Mouse (Mus musculus): ENCODE data around the gene Fam229b. TPM values are rescaled to one million over a fixed set of nuclear protein-coding genes. Genes with fewer than 3 reads are reported as not detected.

Fam229b gene
- polyA plus RNA-seq, 1 experiment from 2014 or later, result 15.3 TPM

DNA sequence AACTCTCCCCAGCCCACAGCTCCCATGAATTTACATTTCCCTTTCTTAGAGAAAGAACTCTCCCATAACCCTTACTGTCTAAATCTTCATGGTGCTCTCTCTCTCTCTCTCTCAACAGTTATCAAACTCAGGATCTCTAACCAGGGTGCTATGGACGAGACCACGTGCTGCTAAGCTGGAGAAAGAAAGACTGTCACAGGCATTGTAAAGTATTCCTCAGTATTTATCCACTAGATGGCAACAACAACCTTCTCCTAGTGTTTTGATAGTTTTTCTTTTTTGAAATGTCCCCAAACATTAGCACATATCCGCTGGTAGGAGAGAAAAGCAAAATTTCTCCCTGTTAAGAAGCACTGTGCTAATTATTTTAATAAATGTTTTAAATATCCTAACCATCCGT, 12.3 kb downstream of the Fam229b start:
- no peaks in the 10 kb centered on the region for H3K9me3 ChIP-seq (replicated peaks)
- H3K27ac ChIP-seq (replicated peaks), result no peak overlapping the region
- 29% methylated on average over 4 of the region's 4 CpGs for WGBS
- H3K4me3 ChIP-seq (replicated peaks), result no peak overlapping the region
- no peaks in the 10 kb centered on the region for H3K4me1 ChIP-seq
- H3K36me3 ChIP-seq, result no peaks in the 10 kb centered on the region
- no peaks in the 10 kb centered on the region for H3K27me3 ChIP-seq
- no peak overlapping the region for H3K4me2 ChIP-seq (replicated peaks)
- ATAC-seq (ENCODE audit: insufficient number of reproducible peaks, low FRiP score, low TSS enrichment, low read depth), result no peak
- H3K9ac ChIP-seq, result no peak overlapping the region

- no peak for ATAC-seq (ENCODE audit: insufficient number of reproducible peaks, low FRiP score, low TSS enrichment, low read depth)
- peaks cover 49% of the 10 kb centered on the region for H3K36me3 ChIP-seq
These were observed 24.2 kb downstream of the Fam229b start for GRCm38 (mm10) chr10:39109489-39109874.

GRCm38 (mm10) chr10:39108837-39109488, 24.8 kb downstream of the Fam229b start:
- Histone ChIP-seq H3K27ac (replicated peaks) (no peak overlapping the region), H3K4me1 (no peaks in the 10 kb centered on the region), H3K4me3 (replicated peaks) (no peak overlapping the region), H3K9me3 (replicated peaks) (no peaks in the 10 kb centered on the region), H3K9ac (no peak overlapping the region), H3K27me3 (no peaks in the 10 kb centered on the region), H3K4me2 (replicated peaks) (no peak overlapping the region), H3K36me3 (peaks cover 49% of the 10 kb centered on the region)
- WGBS, result 70% methylated on average over 10 of the region's 10 CpGs
- ATAC-seq (ENCODE audit: insufficient number of reproducible peaks, low FRiP score, low TSS enrichment, low read depth), result no peak

More at GRCm38 (mm10) chr10:39109489-39109874, 24.2 kb downstream of the Fam229b start:
- 64% methylated on average over 4 of the region's 4 CpGs for WGBS
- no peak overlapping the region for H3K27ac ChIP-seq (replicated peaks)
- no peak overlapping the region for H3K9ac ChIP-seq
- H3K4me1 ChIP-seq, result no peaks in the 10 kb centered on the region
- H3K27me3 ChIP-seq, result no peaks in the 10 kb centered on the region
- H3K4me2 ChIP-seq (replicated peaks), result no peak overlapping the region
- no peaks in the 10 kb centered on the region for H3K9me3 ChIP-seq (replicated peaks)
- H3K4me3 ChIP-seq (replicated peaks), result no peak overlapping the region

DNA sequence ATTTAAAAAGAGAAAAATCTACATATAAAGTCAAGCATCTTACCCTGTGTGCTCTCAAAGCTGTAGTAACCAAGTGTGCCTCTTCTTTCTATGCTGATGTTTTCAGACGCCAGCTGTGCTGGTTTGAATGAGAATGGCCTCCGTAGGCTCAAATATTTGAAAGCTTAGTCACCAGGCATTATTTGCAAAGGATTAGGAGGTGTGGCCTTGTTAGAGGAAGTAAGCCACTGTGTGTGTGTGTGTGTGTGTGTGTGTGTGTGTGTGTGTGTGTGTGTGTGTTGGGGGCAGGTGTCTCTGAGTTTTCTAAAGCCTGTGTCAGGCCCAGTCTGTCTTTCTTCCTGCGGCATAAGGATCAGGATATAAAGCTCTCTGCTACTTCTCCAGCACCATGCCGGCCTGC, 26.8 kb downstream of the Fam229b start:
- 50% methylated on average over 4 of the region's 4 CpGs for WGBS
- Histone ChIP-seq H3K9me3 (replicated peaks) (no peaks in the 10 kb centered on the region), H3K4me1 (no peaks in the 10 kb centered on the region), H3K4me3 (replicated peaks) (no peak overlapping the region), H3K36me3 (peaks cover 59% of the 10 kb centered on the region), H3K27ac (replicated peaks) (no peak overlapping the region), H3K9ac (no peak overlapping the region), H3K4me2 (replicated peaks) (no peak overlapping the region), H3K27me3 (no peaks in the 10 kb centered on the region)
- no peak for ATAC-seq (ENCODE audit: insufficient number of reproducible peaks, low FRiP score, low TSS enrichment, low read depth)

DNA sequence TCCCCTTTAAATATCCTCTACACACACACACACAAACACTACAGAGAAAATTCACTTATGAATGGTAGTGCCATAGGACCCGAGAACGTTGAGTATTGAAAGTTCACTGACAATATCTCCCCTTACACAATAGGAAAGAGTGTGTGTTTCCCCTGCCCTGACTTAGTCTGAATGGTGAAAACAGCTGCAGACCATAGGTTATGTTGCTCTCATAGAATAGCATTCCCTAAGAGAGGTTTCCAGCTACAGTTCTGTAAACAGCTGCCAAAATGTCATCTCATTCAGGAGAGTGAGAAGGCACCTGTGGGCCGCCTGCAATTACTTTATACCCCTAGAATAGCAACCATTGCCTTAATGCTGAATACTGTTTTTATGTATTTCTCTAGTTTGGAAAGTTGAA, 27.3 kb downstream of the Fam229b start:
- H3K36me3 ChIP-seq, result peaks cover 58% of the 10 kb centered on the region
- H3K9me3 ChIP-seq (replicated peaks), result no peaks in the 10 kb centered on the region
- H3K4me2 ChIP-seq (replicated peaks), result no peak overlapping the region
- no peaks in the 10 kb centered on the region for H3K4me1 ChIP-seq
- H3K9ac ChIP-seq, result no peak overlapping the region
- H3K27me3 ChIP-seq, result no peaks in the 10 kb centered on the region
- 62% methylated on average over 3 of the region's 3 CpGs for WGBS
- H3K27ac ChIP-seq (replicated peaks), result no peak overlapping the region
- no peak overlapping the region for H3K4me3 ChIP-seq (replicated peaks)
- ATAC-seq (ENCODE audit: insufficient number of reproducible peaks, low FRiP score, low TSS enrichment, low read depth), result no peak

DNA sequence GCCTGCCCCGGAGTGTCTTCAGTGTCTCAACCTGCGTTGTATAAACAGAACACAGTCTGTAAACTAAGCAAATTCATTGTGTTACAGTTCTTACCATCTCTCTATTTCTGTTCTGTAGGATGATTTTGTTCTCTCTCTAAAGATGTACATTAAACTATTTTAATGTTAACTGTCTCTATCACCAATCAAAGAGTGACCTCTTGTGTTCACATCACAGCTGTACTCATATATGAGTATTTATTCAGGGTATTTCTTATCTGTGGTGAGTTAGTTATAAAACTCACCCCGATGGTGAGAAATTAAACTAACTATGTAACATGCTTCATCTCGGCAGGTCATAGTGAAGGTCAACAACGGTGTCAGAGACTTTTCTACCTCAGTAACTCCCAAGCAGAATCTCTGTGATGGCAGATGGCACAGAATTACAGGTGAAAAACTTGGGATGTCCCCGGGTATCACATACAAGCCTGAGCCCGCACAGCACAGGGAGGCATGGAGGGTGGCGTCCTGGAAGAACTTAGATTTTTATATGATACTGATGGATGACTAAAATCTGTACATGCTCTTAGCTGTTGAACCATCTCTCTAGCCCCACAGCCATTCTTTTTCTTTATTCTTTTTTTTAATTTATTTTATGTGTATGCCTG, 28.8 kb downstream of the Fam229b start:
- 88% methylated on average over 8 of the region's 8 CpGs for WGBS
- H3K4me2 ChIP-seq (replicated peaks), result no peak overlapping the region
- H3K9me3 ChIP-seq (replicated peaks), result no peaks in the 10 kb centered on the region
- peaks cover 43% of the 10 kb centered on the region for H3K36me3 ChIP-seq
- H3K27me3 ChIP-seq, result no peaks in the 10 kb centered on the region
- no peak overlapping the region for H3K4me3 ChIP-seq (replicated peaks)
- ATAC-seq (ENCODE audit: insufficient number of reproducible peaks, low FRiP score, low TSS enrichment, low read depth), result no peak
- no peaks in the 10 kb centered on the region for H3K4me1 ChIP-seq
- H3K9ac ChIP-seq, result no peak overlapping the region
- H3K27ac ChIP-seq (replicated peaks), result no peak overlapping the region

DNA sequence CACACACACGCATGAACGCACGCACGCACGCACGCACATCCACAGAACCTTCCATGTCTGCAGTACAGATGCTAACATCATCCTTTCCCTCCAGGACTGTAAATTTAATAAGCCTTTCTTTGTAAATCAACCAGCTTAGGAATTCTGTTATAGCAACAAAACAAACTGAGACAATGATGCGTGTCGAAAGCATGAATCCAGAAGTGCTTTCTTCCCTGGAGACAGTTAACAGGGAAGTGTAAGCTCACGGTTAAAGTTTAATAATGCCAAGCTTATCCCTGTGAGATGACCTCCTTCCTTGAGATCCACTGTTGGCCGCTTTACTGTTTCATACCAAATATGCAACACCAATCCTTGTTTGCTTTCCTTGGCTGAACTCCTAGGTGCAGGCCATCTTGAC, 35.0 kb downstream of the Fam229b start:
- Histone ChIP-seq H3K27ac (replicated peaks) (no peak overlapping the region), H3K27me3 (no peaks in the 10 kb centered on the region), H3K9ac (no peak overlapping the region), H3K4me3 (replicated peaks) (no peak overlapping the region), H3K36me3 (peaks cover 48% of the 10 kb centered on the region), H3K4me1 (no peaks in the 10 kb centered on the region), H3K4me2 (replicated peaks) (no peak overlapping the region), H3K9me3 (replicated peaks) (no peaks in the 10 kb centered on the region)
- no peak for ATAC-seq (ENCODE audit: insufficient number of reproducible peaks, low FRiP score, low TSS enrichment, low read depth)
- WGBS, result 90% methylated on average over 10 of the region's 10 CpGs

DNA sequence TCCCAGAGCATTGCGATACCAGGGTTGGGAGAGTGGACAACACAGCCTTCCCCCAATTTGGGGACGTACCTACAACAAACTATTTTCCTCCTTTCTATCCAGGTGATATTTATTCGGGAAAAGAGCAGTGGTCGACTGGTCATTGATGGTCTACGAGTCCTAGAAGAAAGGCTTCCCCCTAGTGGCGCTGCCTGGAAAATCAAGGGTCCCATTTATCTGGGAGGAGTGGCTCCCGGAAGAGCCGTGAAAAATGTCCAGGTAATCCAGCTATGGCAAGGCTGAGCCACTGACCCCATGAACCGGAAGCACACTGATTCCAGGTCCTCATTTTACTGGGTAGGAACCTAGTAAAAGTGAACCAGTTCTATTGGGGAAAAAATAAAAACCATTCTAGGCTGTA, 36.7 kb downstream of the Fam229b start:
- ATAC-seq (ENCODE audit: insufficient number of reproducible peaks, low FRiP score, low TSS enrichment, low read depth), result no peak
- no peak overlapping the region for H3K4me2 ChIP-seq (replicated peaks)
- H3K4me1 ChIP-seq, result no peaks in the 10 kb centered on the region
- H3K9ac ChIP-seq, result no peak overlapping the region
- no peak overlapping the region for H3K4me3 ChIP-seq (replicated peaks)
- no peak overlapping the region for H3K27ac ChIP-seq (replicated peaks)
- 86% methylated on average over 9 of the region's 9 CpGs for WGBS
- H3K9me3 ChIP-seq (replicated peaks), result no peaks in the 10 kb centered on the region
- no peaks in the 10 kb centered on the region for H3K27me3 ChIP-seq
- H3K36me3 ChIP-seq, result peaks cover 44% of the 10 kb centered on the region

DNA sequence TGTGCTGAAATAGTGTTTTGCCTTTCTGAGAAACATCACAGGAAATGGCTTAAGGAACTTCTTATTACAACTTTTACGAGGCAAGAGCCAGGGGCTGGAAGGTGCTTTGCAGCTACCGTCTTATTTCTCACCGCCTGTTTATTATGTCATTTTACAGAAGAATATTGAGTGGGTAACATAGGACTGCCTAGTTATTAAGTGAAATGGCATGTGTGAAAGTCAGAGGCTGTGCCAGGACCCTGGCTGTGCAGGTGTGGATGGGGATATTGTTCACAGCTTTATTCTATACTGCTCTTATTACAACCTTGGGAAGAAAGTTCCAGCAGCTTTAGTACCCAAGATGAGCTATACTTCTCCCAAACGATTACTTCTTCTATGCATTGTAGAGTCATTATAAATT, 61.7 kb downstream of the Fam229b start:
- Histone ChIP-seq H3K4me1 (no peaks in the 10 kb centered on the region), H3K9me3 (replicated peaks) (no peaks in the 10 kb centered on the region), H3K4me3 (replicated peaks) (no peak overlapping the region), H3K27me3 (no peaks in the 10 kb centered on the region), H3K36me3 (peaks cover 66% of the 10 kb centered on the region), H3K27ac (replicated peaks) (no peak overlapping the region), H3K4me2 (replicated peaks) (no peak overlapping the region), H3K9ac (no peak overlapping the region)
- 82% methylated on average over 4 of the region's 4 CpGs for WGBS
- no peak for ATAC-seq (ENCODE audit: insufficient number of reproducible peaks, low FRiP score, low TSS enrichment, low read depth)

Other genes starting within 250 kb of the Fam229b start
- gene Lama4, start 168.4 kb downstream of the Fam229b start, polyA plus RNA-seq (2015; fragmentation: Nextera tagmentation; extraction: Ambion mirVana), result 94.2 and 95.1 TPM in 2 replicates
- 14.3 and 15.6 TPM in 2 replicates for gene Tube1, start 62 bp upstream of the Fam229b start, polyA plus RNA-seq (2015; fragmentation: Nextera tagmentation; extraction: Ambion mirVana)
- gene Ccn6, start 29.9 kb upstream of the Fam229b start, polyA plus RNA-seq (2015; fragmentation: Nextera tagmentation; extraction: Ambion mirVana), result 0.61 and 0.62 TPM in 2 replicates
- gene Fyn, start 234.9 kb upstream of the Fam229b start, polyA plus RNA-seq (2015; fragmentation: Nextera tagmentation; extraction: Ambion mirVana), result 42.8 and 53.2 TPM in 2 replicates

Data from embryonic facial prominence, embryonic 15.5 days (tissue).